Mouse (Mus musculus) c-Kit-negative CD71-positive TER-119-positive erythroid progenitor cells, embryonic 14.5 days (primary cell): ENCODE measurements around the gene Gm8126.
"Not testable (repeated sequence)": the region's sequence is repeated elsewhere in the genome, so short reads cannot be mapped to it uniquely, and the experiment has no call there.

Experiments
- DNase-seq: peaks from one replicate; pipeline ENCODE4 v3.0.0-alpha.2; 2013; ENCODE audit warnings: low read depth, low spot score

The Gm8126 gene

DNA sequence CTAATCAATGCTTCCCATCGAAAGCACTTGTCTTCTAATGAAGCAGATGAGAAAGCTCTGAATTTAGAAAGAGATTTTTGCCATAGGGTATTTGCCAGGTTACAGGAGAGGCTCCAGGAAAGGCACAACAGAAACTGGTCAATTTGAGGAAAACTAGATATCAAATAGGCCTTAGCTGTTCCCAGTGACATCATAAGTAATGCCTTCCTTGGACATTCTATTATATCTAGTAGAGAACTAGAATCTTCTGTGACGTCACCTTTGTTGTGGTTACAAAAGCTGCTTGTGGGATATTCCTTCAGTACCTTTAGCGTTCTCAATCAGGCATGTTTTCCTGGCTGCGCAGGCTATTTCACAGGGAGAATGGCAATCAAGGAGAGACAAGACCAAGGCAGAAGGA is at the start of gene Gm8126:
Gene Gm8126 (plus strand): TSS at position 301 of the 400 bp plus-strand sequence.
- DNase-seq: not testable (repeated sequence)

DNA sequence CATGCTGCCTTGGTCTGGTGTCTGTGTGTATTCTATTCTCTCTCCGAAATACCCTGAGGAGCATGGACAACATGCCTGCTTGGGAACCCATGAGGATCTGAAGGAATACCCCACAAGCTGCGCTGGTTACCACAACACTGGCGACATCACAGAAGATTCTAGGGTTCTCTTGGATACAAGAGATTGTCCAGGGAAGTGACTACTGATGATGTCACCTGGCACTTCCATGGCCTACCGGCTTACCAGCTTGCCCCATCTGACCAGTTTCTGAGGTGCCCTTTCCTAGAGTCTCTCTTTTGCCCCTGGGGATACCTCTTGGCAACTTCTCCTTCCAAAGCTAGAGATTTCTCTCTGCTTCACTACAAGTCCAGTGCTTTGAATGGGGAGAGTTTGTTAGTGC is 23.2 kb upstream of the Gm8126 start, which contains the start of gene Gm8122:
Gene Gm8122 (minus strand): TSS at position 101 of the 400 bp plus-strand sequence.
- not testable (repeated sequence) for DNase-seq

DNA sequence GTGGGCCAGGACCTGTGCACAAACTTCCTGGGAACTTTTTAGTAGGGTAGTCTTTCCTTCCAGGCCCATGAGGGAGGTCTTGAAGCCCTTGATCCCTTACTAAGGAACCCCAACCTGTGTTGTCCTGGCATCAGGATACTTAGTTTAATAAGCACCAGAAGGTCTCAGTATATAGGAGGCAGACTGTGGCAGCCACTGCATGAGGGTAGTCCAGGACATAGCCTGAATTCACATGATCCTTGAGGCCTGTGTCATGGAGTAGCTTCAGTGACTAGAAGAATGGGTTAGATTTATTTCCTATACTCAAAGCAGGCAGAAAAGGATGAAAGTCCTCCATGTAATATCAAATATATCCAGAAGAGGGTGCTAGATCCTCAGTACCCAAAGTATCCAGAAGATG is 20.7 kb upstream of the Gm8126 start:
- DNase-seq: not testable (repeated sequence)

DNA sequence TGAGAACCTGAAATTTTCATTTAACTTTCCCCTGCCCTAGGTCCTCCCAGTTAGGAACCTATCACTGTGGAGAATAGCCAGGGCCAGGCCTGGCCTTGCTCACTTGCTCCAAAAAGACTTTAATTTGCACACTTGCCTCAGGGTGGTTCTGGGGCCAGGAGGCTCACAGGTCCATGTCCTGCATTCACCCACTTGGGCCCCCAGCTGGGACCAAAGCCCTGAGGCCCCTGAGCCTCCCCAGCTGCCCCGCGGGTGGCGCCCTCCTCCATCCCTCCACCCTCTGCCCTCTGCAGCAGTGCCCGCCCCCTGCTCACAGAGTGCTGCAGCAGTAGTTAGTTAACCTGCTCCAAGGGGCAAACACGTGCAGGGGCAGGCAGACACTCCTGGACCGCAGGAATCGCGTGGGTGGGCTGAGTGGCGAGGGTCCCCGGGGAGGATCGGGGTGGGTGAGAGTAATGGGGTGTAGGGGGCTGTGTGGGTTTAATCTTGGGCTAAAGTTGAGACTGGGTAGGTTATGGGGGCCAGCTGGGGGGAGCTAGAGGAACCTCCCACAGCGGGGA is 8.8 kb upstream of the Gm8126 start:
- not testable (repeated sequence) for DNase-seq

DNA sequence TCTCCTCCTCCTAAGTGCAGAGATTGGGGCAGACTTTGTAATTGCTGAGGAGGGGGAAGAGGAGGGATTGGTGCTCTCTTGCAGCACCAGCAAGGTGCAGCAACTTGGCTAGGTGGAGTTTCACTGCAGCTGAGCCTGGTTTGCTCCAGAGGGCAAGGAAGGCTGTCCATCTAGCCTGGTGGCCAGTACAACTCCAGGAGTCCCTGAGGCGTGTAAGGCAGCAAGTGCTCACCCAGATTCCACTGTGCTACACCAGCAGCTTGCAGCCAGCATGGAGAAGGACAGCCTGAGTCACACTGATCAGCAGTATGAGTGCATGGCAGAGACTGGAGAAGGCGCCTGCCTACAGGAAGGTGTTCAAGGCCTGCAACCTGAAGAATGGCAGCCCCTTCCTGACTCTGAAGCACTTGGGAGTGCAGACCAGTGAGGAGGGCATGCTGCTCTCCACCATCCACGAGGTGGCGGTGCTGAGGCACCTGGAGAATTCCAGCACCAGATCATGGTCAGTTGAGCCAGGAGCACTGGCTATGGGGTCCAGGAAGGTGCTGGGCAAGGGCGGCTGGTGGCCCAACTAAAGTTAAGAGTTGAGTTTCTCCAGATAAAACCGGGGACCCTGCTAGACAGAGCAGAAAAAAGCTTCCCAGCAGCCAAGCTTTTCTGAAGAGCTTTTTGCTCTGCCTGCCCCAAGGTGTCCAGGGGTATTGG is 7.7 kb upstream of the Gm8126 start:
- DNase-seq: not testable (repeated sequence)

DNA sequence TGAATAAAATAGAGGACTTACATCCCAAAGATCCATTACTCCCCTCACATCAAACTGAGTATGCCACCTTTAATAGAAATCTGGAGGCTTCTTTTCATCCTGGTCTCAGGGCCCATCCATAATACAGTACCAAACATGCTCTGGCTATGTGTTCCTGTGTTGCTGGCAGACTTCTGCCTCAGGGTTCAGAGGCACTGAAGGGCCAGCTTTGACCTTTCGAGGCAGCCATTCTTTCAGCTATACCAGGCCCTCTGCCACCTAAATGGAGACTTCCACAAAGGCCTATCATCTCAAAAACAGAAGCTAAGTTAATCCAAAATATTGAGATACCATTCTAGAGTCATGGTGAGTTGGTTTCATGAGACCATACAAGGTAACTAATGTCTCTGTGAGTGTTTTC is 1.9 kb upstream of the Gm8126 start:
- not testable (repeated sequence) for DNase-seq

DNA sequence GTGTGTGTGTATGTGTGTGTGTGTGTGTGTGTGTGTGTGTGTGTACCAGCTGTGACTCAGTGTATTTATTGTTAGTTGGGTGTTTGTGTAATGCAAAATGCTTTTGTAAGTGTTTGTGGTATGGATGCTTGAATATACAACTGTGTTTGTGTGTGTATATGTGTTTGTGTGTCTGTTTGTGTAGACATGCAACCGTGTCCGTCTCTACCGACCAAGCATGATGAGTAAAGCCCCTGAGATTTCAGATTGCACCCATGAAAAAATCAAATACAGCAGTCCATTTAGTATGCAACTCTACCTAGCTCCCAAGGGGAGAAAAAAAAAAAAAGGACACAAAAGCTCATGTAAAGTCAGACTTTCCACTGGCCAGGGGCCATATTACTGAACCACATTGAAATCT is 5.0 kb downstream of the Gm8126 start:
- DNase-seq: not testable (repeated sequence)

DNA sequence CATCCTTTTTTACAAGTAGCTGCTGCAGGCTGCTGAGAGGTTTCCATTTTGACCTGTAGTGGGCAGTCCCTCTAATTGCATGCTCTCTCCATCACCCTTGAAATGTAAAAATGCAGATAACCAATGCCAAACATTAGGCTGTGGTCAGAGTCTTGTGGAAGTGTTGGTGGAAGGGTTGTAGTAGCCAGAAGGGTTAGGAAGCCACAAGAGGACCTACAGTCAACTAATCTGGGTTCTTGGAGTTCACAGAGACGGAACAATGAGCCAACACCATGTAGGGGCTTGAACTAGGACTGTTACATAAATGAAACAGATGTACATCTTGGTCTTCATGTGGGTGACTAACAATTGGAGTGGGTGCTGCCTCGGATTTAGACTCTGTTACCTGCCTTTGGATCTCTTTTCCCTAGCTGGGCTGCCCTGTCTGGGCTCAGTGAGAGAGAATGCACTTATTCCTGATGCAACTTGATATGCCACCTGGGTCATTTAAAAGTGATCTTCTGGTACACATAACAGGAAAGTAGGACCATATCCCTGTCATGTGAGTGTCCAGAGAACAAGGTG is 10.2 kb downstream of the Gm8126 start:
- not testable (repeated sequence) for DNase-seq

DNA sequence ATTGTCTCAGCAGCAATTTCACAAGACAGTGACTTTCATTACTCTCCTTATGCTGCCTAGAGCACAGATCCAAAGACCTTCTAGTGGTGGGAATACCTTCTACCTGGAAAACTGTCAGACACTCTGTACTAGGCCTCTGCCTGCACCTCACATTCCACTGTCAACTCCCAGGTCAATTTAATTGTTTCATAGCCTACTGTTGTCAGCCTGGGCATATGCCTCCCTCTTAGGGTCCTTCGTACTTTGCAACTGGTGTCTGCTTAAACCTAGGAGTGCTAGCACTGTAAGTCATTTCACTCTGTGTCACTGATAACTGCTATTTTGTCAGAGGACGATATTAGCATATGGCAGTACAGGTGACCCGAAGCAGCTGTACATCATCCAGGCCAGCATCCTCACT is 10.8 kb downstream of the Gm8126 start:
- not testable (repeated sequence) for DNase-seq

DNA sequence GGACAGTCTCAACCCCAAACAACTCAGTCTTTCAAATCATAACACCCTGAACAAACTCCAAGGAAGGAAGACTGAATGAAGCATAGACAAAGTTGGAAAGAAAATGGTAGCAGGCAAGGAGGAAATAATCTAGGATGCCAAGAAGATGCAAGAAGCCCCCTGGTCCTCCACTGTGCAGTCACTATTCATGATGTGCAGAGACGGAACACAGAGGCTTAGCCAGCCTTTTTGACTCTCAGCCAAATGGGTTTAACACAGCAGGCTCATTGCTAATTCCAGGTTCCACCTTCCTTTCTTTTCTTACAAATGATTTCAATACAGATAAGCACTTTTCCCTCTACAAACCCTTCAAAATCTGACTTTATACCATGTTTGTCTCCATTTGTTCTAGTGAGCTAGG is 14.7 kb downstream of the Gm8126 start:
- not testable (repeated sequence) for DNase-seq

DNA sequence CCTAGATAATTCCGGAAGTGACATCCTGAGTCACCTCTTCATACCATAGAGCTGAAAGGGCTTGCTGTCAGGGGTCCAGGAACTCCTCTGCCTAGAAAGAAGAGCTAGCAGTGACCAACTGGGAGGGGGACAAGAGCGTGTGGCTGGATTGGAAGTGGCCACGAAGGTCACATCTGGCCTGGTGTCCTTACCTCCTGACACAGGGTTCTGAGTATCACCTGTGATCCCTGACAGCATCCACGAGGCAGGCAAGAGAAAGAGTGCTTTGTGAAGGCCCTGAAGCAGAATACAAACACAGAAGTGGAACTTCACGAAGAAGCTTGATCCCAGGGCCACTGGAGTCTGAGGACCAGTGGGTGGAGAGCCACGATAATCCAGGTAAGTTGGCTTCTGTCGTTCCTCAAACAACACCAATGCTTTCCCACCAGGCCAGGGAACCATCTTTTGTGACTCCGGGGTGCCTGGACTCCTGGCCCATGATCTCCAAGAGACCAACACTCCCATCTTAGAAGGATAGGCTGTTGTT is 16.6 kb downstream of the Gm8126 start, which contains the start of gene Gm9732:
Gene Gm9732 (plus strand): TSS at position 51 of the 526 bp plus-strand sequence.
- DNase-seq: not testable (repeated sequence)

DNA sequence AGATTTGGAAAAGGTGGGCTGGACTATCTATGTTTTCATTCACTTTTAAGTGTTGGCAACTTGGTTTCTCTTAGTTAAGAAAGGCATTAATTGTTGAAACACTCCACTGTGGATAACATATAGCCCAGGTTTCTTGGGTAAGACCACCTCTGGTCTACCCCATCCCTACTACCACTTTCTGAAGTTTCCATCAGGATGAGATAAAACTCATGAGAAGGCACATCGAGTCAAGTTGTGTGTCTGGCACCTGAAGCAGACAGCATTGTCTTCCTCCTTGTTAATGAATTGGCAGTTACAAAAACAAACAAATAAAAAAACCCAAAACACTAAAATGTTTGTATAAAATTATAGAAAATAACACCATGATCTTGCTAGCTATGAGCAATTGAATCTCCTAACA is 17.3 kb downstream of the Gm8126 start:
- not testable (repeated sequence) for DNase-seq

DNA sequence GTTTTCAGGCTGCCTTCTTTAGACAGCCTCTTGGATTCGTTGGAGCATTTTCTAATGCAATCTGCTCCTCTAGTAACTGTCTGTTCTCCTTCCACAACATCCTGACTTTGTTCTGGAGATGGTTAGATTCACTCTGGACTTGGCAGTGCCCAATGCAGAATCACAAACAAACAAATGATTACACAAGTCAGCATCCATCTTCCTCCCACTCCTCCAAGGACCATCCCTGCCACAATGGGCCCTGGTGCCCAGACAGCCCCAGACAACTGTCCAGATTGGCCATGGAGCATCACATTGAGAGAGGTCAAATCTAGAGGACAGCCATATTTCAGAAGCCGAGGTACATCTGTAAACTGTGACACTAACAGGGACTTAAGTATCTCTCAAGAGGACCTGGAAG is 19.0 kb downstream of the Gm8126 start:
- not testable (repeated sequence) for DNase-seq

DNA sequence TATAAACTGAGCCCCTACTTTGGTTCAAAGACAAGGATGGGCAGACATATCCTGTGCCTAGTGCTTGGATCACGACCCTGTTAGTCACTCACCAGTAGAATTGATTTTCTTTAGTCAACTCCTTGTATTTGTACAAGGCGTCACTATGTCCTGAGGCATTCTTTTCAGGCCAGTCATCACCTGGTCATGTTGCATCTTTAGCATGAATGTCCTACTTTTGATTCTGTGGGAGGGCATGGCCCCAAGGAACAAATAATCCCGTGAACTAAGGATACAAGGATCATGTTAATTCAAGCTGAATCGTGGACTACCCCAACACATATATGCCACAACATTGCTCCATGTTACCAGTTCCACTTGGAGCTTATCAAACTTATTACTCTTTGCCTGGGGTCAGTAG is 19.7 kb downstream of the Gm8126 start:
- DNase-seq: not testable (repeated sequence)

DNA sequence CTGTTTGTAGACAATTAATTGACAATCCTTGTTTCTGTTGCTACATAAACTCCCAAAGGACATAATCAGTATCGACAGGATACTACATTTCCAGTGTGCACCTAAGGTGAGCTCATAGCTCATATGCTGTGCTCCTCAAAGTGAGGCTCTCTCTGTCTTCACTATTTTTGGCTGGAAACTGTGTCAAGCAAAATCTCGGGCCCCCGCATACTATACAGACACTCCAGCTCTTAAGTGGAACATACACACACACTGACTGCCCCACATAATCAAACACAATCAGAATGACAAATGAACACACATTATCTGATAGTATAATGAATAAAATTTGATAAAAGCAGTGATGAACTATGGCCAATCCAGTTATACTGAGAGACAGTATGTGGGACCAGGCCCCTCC is 20.2 kb downstream of the Gm8126 start:
- DNase-seq: not testable (repeated sequence)

DNA sequence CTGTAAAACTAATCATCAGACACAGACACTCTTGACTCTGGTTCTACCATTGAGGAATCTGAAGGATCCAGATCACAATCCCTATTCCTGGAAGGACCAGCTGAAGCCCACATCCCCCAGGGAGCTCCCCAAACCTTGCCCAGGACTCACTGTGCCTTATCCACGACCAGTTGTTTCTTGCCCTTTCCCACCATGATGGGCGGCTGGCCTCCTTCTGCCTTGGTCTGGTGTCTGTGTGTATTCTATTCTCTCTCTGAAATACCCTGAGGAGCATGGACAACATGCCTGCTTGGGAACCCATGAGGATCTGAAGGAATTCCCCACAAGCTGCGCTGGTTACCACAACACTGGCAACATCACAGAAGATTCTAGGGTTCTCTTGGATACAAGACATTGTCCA is 35.1 kb downstream of the Gm8126 start, which contains the start of gene Gm8127:
Gene Gm8127 (minus strand): TSS at position 330 of the 400 bp plus-strand sequence.
- not testable (repeated sequence) for DNase-seq
